Mouse (Mus musculus) adrenal gland, adult 18-20 months (tissue): Measurements from ENCODE around the gene Calcrl. TPM values are rescaled to one million over a fixed set of nuclear protein-coding genes. Genes with fewer than 3 reads are reported as not detected.

Experiments used
- DNase-seq, 2 experiments: peaks; one replicate each; pipeline ENCODE4 v3.0.0; 2021 to 2022; ENCODE audit warnings: low spot score in 2 of 2
- total RNA-seq, 2 experiments: library from RNA; stranded (reverse); gene quantifications; 1 replicate in 1 of 2; 2 replicates in 1 of 2; pipeline ENCODE4 v1.2.3; 2021

Gene Calcrl
- total RNA-seq, 2 experiments from 2014 or later = 23.5 to 27.5 TPM

GRCm38 (mm10) chr2:84337774-84338450 lies 87.3 kb downstream of the Calcrl start:
- DNase-seq = no peak

GRCm38 (mm10) chr2:84336331-84336730 lies 88.9 kb downstream of the Calcrl start:
- no peak for DNase-seq

DNA sequence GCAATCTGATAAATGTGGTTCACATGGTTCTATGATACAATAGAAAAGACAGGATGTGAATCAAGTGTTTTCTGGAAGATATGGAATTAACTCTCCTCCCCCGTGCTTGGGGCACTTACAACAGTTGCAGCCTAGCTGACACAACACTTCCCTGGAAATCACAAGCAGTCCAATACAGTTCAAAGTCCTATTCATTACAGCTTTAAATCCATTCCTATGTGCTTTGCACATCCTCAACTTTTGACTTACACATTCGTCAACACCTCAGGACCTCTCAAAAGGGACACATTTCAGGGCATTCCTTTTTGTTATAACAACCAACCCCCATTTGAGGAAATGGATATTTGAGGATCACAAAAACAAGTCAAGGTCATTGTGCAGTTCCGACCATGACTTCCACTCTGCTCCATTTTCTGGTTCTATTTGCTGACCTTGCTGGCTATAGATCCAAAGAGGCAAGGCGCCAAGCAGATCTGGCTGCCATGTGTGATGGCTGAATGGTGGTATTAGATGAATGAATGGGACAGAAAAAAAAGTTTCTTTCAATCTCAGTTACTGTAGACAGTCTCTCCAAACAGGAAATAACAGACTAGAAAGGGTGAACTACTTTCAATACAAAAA lies 108.9 kb downstream of the Calcrl start:
- DNase-seq = no peak

- no peak for DNase-seq
Measured at GRCm38 (mm10) chr2:84296517-84296916, 128.7 kb downstream of the Calcrl start.

DNA sequence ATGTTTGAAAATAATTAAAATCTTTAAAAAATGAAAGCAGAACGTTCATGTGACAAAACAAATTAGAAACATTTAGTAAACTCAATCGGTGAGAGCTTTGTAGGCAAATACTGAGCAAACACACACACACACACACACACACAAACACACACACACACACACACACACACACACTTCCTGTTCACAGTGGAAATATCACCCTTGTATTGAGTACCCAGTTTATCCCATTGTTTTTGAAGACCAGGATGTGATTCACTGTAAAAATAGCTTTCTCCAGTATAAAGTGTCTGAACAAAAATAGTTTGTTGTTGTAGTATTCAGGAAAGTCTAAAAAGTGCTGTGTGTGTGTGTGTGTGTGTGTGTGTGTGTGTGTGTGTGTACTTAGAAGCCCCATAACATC lies 130.1 kb downstream of the Calcrl start:
- peak in 1 of 2 experiments; percentile 26 for DNase-seq

DNA sequence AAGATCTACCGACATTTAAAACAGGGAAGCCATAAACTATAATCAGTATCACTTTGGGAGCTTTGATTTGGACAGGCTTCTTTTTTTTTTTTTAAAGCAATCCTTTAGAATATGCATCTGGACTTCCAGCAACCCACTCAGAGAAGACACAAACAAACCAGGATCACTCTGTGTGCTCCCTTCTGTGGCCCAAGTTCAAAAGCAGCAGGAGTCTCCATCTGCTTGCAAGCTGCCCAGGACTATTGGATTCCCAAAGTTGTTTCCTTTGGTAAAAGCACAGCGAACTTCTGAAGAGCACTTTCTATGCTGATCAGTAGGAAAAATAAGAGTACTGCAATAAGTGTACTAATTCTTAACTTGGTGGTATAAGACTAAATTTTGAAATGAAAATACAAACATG lies 130.6 kb downstream of the Calcrl start:
- no peak for DNase-seq

GRCm38 (mm10) chr2:84292351-84293000 lies 132.7 kb downstream of the Calcrl start:
- DNase-seq = no peak

DNA sequence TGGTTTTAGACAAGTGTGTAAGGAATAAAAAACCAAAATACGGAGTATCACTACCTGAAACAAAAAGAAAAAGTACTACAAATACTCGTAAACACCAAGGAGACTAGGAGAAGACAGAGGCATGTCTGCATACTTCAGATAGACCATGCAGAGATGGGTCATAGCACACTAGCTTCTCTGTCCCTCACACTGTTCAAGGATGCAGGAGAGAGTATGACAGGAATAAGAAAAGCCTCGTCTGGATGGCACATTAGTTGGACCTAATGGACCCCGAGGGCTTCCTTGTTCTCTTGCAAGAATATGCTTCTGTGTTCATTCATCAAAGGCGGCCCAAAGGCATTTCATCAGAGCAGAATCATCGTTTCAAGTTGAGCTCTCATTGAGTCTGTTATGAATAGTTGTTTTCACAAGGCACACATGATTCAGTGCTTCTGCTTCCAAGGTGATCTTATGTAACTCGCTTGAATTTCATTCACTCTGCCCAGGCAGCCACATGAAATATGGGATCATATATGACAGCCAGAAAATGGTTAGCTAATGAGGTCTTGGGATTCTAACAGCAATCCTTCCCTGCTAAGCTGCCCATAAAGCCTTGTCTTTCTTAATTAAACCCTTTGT lies 136.2 kb downstream of the Calcrl start:
- DNase-seq = no peak

Other genes starting within 250 kb of the Calcrl start
- 10 to 100 TPM; 29.0 to 63.0 TPM for gene Tfpi, start 51.4 kb upstream of the Calcrl start, total RNA-seq
- gene Ctnnd1, start 225.4 kb upstream of the Calcrl start, total RNA-seq = 100 to 1,000 TPM; 123 to 129 TPM
- under 1 TPM in 1 of 2 experiments, not detected in 1; 0.10 TPM for gene Btbd18, start 233.7 kb upstream of the Calcrl start, total RNA-seq
- 10 to 100 TPM; 21.9 to 28.8 TPM for gene Selenoh, start 245.4 kb upstream of the Calcrl start, total RNA-seq